Mouse (Mus musculus) adrenal gland, postnatal 10 days (tissue): ENCODE results near the gene Ugt1a9. TPM values are rescaled to one million over a fixed set of nuclear protein-coding genes. Genes with fewer than 3 reads are reported as not detected.

Experiments used
- DNase-seq: peaks from one replicate; pipeline ENCODE4 v3.0.0; 2021; ENCODE audit warnings: mixed read lengths
- total RNA-seq, 2 experiments: library from RNA; stranded (reverse); gene quantifications; 2 replicates each; pipeline ENCODE4 v1.2.3; 2021

Ugt1a9 gene
- total RNA-seq, 2 experiments from 2014 or later = 4.1 to 6.3 TPM

DNA sequence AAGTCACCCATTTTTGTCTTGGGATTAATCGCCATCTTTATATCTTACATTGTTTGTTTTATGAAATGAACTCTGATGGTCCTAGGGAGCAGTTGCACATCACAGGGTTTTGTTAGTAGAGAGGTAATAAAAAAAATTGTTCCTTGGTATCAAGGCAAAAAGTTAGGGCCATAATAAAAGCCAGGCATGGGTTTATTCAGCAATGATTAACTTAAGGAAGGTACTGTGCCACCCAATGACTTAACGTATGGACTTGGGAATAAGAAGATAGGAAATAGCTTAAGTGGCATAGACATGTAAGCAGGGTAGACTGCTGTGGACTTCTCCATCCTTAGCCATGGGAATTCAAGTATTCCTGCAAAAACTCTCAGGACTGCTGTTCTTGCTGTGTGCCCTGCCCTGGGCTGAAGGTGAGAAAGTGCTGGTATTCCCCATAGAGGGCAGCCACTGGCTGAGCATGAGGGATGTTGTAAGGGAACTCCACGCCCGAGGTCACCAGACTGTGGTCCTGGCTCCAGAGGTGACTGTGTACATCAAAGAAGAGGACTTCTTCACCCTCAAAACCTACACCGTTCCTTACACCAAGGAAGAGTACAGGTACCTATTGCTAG is 115.8 kb downstream of the Ugt1a9 start:
- no peak for DNase-seq

DNA sequence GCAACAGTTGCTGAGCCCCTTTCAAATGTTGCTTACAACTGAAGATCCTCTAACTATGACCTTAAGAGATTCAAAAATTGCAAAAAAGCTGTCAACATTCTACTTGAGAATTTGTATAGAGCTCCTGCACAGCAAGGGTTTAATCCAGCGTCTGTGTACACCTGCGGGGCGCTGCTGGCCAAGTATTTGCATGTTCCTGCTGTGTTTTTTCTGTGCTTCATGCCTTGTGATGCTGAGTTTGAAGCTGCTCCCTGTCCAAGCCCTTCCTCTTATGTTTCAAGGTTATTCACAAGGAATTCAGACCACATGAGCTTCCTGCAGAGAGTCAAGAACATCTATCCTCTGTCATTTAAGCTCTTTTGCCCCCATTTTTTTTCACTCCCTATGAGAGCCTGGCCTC is 121.5 kb downstream of the Ugt1a9 start:
- DNase-seq = no peak

DNA sequence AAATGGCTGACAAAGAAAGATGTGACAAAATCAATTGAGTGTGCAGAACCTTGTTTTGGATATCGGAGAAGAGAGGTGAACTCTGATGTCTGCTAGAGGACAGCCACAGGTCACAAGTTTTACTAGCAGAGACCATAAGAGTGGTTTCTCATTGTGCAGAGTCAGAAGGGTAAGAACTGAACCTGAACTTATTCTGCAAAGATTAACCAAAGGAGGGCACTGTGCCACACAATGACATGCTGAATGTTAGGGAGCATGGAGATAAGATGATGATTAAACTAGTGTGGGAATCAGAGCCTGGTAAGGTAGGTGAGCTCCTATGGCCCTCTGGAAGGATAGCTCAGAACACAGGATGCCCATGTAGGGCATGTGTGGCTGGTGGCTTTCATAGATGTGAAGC is 125.1 kb downstream of the Ugt1a9 start:
- DNase-seq = no peak

DNA sequence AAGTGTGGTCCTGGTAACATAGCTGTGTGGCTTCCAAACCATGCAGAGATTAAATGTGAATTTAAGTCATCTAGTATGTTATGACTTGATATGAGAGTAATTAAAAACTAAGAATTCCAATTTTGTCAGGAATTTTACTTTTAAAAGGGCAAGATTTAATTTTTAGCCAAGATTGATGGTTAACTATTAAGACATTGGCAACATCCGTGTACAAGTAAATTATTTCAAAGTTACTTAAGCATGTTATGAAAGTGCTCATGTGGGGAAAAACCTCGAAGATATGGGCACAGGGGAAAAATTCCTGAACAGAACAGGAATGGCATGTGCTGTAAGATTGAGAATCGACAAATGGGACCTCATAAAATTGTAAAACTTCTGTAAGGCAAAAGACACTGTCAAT is 126.8 kb downstream of the Ugt1a9 start:
- DNase-seq = no peak

DNA sequence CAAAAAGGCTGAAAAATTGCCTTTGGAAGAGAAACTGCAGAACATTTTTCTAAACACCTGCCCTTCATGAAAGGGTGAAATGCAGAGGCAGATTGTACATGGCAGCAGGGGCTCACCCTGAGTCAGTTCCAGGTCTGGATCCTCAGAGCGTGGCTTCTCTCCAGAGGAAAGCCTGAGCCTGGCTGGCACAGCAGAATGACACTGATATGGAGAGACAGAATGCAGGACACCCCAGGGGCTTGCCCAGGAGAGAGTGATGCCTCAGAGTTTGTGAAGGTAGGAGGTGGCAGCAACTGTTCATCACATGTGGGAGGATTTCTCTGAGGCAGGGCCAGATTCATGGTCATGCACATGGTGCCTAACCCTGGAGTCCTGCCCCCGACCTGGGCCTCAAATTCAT is 129.4 kb downstream of the Ugt1a9 start:
- no peak for DNase-seq

DNA sequence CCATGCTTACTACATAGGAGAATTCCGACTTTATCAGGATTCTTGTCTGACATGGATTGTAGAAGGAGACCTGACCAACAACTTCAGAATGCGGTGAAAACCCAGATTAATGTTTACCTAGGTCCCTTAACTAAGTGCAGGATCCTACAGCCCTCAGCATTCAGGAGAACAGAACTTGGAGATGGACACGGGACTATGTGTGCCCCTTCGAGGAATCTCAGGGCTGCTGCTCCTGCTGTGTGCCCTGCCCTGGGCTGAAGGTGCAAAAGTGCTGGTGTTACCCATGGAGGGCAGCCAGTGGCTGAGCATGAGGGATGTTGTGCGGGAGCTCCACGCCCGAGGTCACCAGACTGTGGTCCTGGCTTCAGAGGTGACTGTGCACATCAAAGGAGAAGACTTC is 129.9 kb downstream of the Ugt1a9 start, which contains the start of gene Ugt1a2:
Gene Ugt1a2 (plus strand): TSS at position 146 of the 400 bp plus-strand sequence.
- DNase-seq = no peak

DNA sequence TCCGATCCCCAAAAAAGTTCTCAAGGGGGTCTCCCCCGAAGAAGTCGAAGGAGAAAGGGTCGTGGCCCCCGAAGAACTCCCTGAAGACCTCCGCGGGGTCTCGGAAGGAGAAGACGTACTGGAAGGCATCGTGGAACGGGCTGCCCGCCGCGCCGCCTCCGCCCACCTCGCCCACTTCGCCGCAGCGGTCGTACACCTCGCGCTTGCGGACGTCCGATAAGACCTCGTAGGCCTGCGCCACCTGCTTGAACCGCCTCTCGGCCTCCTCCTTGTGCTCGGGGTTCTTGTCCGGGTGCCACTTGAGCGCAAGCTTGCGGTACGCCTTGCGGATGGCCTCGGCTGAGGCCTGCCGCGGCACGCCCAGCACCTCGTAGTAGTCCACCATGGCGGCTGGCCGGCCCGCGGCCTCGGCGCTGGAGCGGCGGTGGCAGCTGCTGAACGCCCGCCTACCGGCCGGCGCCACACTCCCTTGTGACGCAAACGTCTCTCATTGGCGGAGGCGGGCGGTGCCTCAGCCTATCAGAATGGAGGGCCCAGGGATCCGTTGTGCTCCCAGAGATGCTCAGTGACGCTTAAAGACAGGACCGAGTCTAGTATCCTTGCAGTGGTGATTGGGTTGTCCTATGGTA is 134.8 kb downstream of the Ugt1a9 start, which contains the start of gene Dnajb3:
Gene Dnajb3 (minus strand): TSS at position 489 of the 629 bp plus-strand sequence.
- DNase-seq = peak; percentile 85

DNA sequence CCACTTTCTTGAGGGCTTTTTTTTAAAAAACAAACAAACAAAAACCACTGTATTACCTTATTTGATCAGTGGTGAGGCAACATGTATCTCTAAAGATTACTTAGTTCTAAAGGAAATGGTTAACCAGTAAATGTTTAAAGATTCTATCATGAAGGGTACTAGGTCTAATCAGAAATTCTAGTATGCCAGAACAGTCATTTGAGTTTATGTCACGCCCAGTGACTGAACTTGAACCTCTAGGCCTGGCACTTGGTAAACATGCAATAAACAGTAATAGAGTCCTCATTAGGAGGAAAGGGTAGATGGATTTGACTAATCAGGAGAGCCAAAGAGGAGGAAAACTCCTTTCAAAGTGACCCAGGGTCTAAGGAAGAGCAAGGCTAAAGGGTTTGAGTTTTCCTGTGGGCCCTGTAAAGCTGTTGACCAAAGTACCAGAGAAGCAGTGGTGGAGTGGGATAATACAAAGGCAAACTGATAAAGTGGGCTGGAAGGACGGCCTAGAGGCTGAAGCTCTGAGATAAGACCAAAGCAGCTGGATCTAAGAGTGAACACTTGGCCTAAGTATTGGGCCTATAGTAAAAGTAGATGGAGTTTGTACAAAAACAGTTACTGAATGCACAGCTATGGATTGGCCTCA is 136.4 kb downstream of the Ugt1a9 start:
- no peak for DNase-seq

DNA sequence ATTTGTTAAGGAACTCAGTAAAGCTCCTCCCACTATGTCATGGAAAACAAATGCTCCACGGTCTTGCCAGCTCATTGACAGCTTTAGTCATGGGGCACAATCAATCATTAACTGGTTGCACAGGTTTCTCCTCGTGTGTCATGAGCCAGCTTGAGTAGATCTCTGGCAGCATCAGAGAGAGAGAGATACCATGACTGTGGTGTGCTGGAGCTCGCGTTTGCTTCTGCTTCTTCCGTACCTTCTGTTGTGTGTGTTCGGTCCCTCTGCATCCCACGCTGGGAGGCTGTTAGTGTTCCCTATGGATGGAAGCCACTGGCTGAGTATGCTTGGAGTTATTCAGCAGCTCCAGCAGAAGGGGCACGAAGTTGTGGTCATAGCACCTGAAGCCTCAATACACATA is 141.2 kb downstream of the Ugt1a9 start, which contains the start of gene Ugt1a1:
Gene Ugt1a1 (plus strand): TSS at position 148 of the 400 bp plus-strand sequence.
- no peak for DNase-seq

DNA sequence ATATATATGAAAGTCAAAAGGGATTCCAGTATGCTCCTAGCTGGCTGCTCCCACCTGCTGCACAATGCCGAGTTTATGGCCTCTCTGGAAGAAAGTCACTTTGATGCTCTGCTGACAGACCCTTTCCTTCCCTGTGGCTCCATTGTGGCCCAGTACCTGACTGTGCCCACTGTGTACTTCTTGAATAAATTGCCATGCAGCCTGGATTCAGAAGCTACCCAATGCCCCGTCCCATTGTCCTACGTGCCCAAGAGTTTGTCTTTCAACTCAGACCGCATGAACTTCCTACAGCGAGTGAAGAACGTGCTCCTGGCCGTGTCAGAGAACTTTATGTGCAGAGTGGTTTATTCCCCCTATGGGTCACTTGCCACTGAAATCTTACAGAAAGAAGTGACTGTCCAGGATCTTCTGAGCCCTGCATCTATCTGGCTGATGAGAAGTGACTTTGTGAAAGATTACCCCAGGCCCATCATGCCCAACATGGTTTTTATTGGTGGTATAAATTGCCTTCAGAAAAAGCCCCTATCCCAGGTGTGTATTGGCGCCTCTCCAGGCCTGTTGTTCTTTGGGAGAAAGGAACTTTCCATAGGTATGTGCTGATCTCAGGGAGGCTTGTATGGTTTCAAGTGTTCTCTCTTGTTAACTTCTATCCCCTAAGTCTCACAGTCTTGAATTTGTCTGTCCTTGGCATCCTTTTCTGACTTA is 141.9 kb downstream of the Ugt1a9 start:
- no peak for DNase-seq

DNA sequence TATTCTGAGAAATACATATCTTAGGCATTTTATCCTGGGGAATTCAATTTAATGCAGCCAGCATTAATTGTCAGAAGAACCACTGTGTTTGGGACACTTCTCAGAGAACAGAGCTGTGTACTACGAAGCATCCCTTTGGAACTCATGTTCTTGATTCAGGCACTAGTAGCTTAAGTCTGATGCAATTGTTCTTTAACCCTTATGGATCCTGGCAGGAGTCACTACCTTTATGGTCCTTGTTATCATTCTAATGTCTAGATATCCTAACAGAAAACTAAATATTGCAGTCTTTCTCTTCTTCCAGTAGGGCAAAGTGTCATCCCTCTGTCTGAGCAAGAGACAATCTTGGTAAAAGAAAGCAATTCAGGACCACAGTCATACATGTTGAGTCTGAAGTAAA is 142.5 kb downstream of the Ugt1a9 start:
- no peak for DNase-seq

DNA sequence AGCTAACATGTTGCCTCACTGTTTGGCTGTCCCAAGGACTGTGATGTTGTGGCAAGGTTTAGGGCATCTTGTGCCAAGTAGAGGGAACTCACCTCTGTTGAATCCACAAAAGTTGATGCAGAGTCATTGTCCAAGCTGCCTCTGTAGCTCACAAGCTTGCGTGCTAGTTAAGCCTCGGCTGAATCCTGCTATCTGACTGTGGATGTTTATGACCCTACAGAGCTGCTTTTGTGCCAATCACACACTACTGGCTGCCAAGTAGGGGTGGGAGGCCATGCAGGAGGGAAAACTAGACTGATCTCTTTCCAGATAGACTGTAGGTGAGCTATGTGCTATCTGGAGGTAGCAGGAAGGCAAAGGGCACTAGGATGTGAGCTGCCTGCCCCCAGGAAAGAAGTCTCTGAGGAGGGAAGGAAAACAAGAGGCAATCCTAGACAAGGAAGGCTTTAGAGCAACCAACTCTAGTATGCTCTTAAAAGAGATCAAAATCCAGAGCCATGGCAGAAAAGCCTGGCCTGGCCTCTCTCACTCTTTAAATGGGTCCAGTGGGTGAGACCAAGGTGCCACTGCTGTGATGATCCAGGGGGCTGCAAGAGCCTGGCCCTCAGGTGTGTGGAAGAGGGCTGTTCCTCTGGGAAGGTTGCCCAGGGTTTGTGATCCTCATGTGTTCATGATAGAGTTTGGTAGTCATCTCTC is 143.3 kb downstream of the Ugt1a9 start:
- DNase-seq = no peak

DNA sequence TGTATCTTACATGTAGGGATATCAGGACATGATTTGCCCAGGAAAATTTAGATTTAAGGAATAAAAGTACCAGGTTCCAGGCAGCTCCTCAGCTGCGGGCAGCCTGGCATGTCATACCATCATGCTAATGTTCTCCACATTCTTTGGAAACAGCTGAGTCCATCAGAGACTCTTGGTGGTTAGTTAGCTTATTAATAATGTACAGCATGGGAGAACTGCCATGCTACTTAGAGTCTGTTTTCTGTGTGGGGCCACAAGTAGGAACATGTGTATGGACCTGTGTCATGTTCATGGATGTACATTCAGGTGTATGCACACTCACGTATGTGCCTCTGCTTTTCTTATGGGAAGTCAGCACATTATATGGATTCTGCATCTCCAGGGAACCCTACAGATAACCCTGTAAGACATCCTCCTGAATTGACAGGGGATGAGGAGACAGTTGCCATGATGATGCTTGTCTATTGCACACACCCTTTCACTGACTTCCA is 143.9 kb downstream of the Ugt1a9 start:
- DNase-seq = no peak

DNA sequence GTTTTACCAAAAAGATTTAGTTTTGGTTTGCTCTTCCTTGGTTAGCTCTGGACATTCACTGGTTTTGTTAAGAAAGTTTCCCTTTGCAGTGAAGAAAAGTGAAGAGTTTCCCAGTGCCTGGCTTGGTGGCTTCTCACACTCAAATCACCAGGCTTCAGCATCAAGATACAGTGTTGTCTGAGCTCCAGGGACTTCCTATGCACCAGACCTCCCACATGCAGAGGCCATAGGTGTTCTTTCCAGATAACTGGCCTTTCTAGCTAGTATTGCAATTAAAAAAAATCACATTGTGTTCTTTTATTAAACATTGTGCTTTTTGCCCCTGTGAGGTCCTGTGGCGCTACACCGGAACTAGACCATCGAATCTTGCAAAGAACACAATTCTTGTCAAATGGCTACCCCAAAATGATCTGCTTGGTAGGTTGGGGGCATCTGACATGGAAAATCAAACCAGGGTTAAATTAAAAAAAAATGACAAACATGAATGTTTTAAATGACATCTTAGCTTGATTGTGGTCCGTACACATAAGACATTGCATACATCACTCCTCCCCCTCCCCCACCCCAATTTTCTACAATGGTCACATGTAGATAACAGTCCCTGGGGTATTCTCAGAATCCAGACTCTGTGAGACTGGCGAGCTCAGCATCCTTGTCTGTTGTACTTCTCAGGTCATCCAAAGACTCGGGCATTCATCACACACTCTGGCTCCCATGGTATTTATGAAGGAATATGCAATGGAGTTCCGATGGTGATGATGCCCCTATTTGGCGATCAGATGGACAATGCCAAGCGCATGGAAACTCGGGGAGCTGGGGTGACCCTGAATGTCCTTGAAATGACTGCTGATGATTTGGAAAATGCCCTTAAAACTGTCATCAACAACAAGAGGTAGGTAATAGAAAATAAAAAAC is 145.1 kb downstream of the Ugt1a9 start:
- DNase-seq = no peak

DNA sequence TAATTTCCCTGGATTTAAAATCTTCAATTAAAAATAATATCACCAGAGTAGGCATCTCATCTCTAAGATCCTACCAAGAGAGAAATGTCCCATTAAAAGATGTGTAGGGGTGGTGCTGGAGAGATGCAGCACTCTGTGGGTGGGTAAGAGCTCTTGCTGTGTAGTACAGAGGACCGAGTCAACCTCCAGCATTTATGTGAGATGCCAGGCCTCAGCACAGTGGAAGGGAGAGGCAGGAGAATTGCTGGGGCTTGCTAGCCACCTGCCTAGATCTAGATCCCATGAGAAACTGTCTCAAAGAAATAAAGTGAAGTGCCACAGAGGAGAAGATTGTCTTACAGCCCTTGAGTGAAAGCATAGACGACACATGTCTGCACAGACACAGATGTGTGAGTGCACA is 146.0 kb downstream of the Ugt1a9 start:
- no peak for DNase-seq

DNA sequence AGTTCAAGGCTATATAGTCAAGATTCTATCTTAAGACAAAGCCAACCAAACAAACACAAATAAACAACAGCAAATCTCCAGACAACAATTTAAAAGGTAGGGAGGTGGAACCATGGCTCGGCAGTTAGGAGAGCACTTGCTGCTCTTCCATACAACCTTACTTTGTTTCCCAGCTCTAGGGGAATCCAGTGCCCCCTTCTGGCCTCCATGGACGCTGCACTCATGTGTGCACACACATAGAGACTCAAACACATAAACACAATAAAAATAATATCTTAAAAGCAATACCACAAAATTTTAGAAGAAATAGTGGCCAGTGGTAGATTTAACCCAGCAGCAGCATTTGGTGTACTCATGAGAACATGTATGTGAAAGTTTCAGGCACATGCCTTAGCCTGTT is 146.5 kb downstream of the Ugt1a9 start:
- no peak for DNase-seq

DNA sequence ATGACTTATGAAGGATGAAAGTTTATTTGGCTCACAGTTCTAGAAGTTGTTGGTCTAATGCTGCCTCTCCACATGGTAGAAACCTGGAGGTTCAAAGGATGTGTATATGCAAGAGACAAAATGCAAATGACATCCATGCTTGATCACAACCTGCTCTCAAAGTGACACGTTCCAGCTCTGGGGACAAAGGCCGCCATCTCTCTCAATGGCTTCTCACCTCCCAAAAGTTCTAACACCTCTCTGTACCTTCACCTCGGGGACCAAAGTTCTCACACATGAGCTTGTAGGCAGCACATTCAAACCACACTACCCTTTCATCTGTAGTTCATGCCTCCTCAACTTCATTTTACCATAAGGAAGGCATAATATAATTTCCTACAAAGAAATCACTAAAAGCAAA is 147.0 kb downstream of the Ugt1a9 start:
- DNase-seq = no peak

DNA sequence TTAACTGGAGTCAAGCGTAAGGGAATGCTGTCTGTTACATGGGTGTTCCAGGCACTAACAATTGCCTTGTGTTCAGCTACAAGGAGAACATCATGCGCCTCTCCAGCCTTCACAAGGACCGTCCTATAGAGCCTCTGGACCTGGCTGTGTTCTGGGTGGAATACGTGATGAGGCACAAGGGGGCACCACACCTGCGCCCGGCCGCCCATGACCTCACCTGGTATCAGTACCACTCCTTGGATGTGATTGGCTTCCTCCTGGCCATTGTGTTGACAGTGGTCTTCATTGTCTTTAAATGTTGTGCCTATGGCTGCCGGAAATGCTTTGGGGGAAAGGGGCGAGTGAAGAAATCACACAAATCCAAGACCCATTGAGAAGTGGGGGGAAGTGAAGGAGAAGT is 147.5 kb downstream of the Ugt1a9 start:
- DNase-seq = peak; percentile 11

DNA sequence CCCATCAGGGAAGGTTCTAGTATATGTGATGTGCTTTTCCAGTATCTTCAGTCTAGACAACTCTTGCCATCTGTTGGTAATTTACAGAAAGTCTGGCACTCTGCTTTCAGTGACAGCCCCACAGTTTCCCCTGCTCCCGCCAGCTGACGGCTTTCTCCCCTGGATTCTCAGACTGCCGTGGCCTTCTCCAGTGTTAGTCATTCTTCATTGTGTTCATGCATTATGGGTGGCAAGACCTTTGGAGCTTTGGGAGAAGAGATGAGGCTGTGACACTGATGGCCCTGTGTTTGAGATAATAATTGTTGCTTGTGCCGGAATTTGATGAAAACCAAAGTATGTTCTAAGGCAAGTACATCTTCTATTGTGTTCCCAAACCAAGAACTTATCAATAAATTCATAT is 148.0 kb downstream of the Ugt1a9 start:
- no peak for DNase-seq

DNA sequence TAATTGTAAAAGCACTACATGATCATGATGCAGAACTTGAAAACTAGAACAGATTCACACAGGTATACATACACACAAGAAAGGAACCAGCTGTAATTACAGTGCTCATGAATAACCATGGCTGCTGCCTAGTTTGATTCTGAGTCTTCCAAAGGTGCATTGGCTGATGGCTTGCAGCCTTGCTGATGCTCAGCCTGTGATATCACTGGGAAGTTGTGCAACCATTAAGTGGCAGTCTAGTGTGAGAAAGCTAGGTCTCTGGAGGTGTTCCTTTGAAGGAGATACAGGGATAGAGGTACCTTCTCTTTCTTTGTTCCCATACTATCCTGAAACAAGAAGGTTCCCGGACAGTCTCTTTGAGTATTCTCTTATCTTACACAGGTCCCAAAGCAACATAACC is 148.5 kb downstream of the Ugt1a9 start:
- no peak for DNase-seq

DNA sequence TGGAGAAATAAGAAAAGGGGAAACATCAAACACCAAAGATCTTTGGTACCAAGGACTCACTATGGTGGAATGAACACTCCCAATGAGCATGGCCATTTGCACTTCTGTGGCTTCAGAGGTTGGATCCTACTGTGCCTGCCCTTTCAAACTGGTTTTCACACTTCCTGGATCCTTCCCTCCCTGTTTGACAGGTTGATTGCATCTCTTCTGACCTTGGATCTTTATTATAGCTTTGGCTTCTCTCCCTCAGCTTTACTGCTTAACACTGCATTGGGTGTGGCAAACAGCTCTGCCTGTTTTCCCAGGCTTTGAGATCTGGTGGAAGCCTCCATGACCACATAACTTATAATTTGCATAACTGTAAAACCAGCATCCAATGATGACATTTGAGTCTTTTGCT is 149.7 kb downstream of the Ugt1a9 start:
- no peak for DNase-seq
